Mouse (Mus musculus) embryonic facial prominence, embryonic 12.5 days (tissue): ENCODE measurements around the gene Ticam1. TPM values are rescaled to one million over a fixed set of nuclear protein-coding genes. Genes with fewer than 3 reads are reported as not detected.

Experiments
- ATAC-seq: fragments of 200-750 bp; cut with Nextera tagmentation; 2 replicates; pipeline ENCODE4 v1.8.0; 2017; ENCODE audit not compliant: insufficient number of reproducible peaks, insufficient read depth, low FRiP score, low TSS enrichment
- H3K27ac ChIP-seq: fragments of 300-500 bp; sonication (generic); 2 replicates; pipeline ENCODE4 v1.5.1; 2016; ENCODE audit warnings: mild to moderate bottlenecking
- H3K27me3 ChIP-seq: fragments of 300-500 bp; sonication (generic); 2 replicates; pipeline ENCODE4 v1.6.1; 2016; ENCODE audit warnings: mild to moderate bottlenecking, moderate library complexity
- H3K36me3 ChIP-seq: fragments of 300-500 bp; sonication (generic); 2 replicates; pipeline ENCODE4 v1.6.1; 2016; ENCODE audit warnings: mild to moderate bottlenecking
- H3K4me1 ChIP-seq: fragments of 300-500 bp; sonication (generic); 2 replicates; pipeline ENCODE4 v1.6.1; 2016
- H3K4me2 ChIP-seq: fragments of 300-500 bp; sonication (generic); replicated peaks from 2 replicates; pipeline ENCODE4 v1.6.1; 2016; ENCODE audit warnings: mild to moderate bottlenecking, moderate library complexity
- H3K4me3 ChIP-seq: fragments of 300-500 bp; sonication (generic); 2 replicates; pipeline ENCODE4 v1.5.1; 2016; ENCODE audit warnings: mild to moderate bottlenecking
- H3K9ac ChIP-seq: fragments of 300-500 bp; sonication (generic); 2 replicates; pipeline ENCODE4 v1.6.1; 2016; ENCODE audit warnings: mild to moderate bottlenecking, moderate library complexity
- H3K9me3 ChIP-seq: fragments of 300-500 bp; sonication (generic); 2 replicates; pipeline ENCODE4 v1.6.1; 2016; ENCODE audit warnings: mild to moderate bottlenecking, moderate library complexity
- whole genome bisulfite sequencing: fragments of 180-500 bp; shearing (Covaris S2); methylation state at CpG from one replicate; pipeline ENCODE4 v1.1.7; 2016; 5-methylcytosine and 5-hydroxymethylcytosine counted together
- microRNA counts: library from miRNA; unstranded; fragments of <30 nt; microRNA quantifications from one replicate; lab custom pipeline; 2017
- microRNA-seq: library from miRNA; unstranded; fragments of <30 nt; microRNA quantifications from one replicate; pipeline ENCODE4, GENCODE M21; 2017
- polyA plus RNA-seq: library from polyadenylated mRNA; unstranded; fragments of >200 nt; fragmentation: Nextera tagmentation; extraction: Ambion mirVana; gene quantifications from 2 replicates; pipeline ENCODE4 v1.2.1, GENCODE M21; 2016

Ticam1 gene
- polyA plus RNA-seq, 1 experiment from 2014 or later = 2.7 TPM

DNA sequence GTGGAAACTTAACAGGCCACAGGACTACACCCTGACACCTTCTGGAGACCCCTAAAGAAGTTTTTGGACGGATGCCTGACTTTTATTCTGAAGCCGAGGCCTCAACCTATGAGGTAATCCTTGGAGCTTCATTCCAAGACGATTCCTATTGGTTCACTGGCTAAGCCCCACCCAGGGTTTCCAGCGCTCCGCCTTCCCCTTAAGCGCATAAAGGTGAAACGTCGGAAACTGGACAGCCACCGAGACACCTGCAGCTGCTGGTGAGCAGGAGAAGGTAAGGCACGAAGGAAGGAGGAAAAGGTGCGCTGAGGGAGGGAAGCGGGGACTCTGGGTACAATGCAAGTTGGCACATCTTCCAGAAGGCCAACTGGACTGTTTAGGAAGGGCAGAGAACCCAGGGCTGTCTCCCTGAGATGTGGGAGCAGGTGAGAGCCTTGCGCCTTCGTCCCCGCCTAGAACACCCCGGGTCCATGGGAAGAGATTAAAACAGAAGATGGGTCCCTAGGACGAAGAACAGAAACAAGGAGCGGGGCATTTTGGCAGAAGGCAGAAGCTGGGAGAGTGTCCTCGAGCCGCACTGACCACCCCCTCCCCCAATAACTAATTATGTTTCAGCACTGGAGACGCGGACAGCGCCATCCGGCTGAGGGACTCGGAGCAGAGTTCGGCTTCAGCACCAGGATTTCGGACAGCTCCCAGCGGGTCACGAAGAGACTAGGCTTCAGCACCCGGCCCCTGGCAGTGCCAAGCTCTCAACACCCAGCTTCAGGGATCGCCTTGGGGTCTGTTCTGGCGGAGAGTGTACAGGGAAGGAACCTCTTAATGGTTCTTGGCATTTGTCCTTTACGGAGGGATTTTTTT, 34.8 kb downstream of the Ticam1 start:
- no peak for ATAC-seq
- 1% methylated on average over 33 of the region's 33 CpGs for WGBS
- Histone ChIP-seq H3K9me3 (no peaks in the 10 kb centered on the region), H3K36me3 (no peaks in the 10 kb centered on the region), H3K4me1 (no peaks in the 10 kb centered on the region), H3K27me3 (peaks cover 11% of the 10 kb centered on the region), H3K27ac (no peak overlapping the region), H3K4me3 (0 out of 2 replicates have a peak overlapping the region, but pooled peaks have one; percentile 4), H3K9ac (no peak overlapping the region), H3K4me2 (no peak overlapping the region; the same call in 1 of the 2 replicates)

- no peaks in the 10 kb centered on the region for H3K36me3 ChIP-seq
- H3K27me3 ChIP-seq = no peaks in the 10 kb centered on the region
- no peaks in the 10 kb centered on the region for H3K4me1 ChIP-seq
- no peak overlapping the region for H3K4me2 ChIP-seq
- WGBS = 3% methylated on average over 14 of the region's 14 CpGs
- no peaks in the 10 kb centered on the region for H3K9me3 ChIP-seq
- peak; percentile 65 for ATAC-seq
- H3K9ac ChIP-seq = no peak overlapping the region
- H3K4me3 ChIP-seq = no peak overlapping the region
- no peak overlapping the region for H3K27ac ChIP-seq
These were observed 42.6 kb downstream of the Ticam1 start for GRCm38 (mm10) chr17:56233818-56234469.

DNA sequence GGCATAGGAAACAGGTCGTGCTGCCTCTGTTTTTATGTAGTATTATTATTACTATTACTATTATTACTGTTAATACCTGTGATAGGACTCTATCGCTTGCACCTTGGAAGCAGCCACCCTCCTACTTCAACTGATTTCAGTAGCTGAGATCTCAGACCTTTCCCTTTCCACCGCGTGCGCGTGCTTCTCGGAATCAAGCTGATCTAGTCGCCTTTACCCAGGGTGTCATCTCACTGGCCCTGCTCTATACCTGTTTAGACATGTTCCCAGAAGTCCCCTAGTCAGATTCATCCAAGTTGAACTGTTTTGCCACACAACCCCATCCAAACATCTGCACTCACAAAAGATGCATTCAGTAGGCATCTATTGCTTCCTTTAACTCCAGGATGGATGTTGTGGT, 43.2 kb downstream of the Ticam1 start:
- Histone ChIP-seq H3K4me2 (no peak overlapping the region), H3K4me3 (no peak overlapping the region), H3K27ac (no peak overlapping the region), H3K36me3 (no peaks in the 10 kb centered on the region), H3K27me3 (no peaks in the 10 kb centered on the region), H3K4me1 (no peaks in the 10 kb centered on the region), H3K9me3 (no peaks in the 10 kb centered on the region), H3K9ac (no peak overlapping the region)
- WGBS = 53% methylated on average over 8 of the region's 8 CpGs
- no peak for ATAC-seq

GRCm38 (mm10) chr17:56229943-56230342, 46.6 kb downstream of the Ticam1 start:
- H3K9me3 ChIP-seq = no peaks in the 10 kb centered on the region
- H3K4me3 ChIP-seq = no peak overlapping the region
- H3K4me1 ChIP-seq = no peaks in the 10 kb centered on the region
- ATAC-seq = no peak
- H3K27me3 ChIP-seq = no peaks in the 10 kb centered on the region
- no peak overlapping the region for H3K4me2 ChIP-seq
- no peak overlapping the region for H3K27ac ChIP-seq
- no peak overlapping the region for H3K9ac ChIP-seq
- H3K36me3 ChIP-seq = no peaks in the 10 kb centered on the region
- WGBS = 63% methylated on average over 10 of the region's 10 CpGs

DNA sequence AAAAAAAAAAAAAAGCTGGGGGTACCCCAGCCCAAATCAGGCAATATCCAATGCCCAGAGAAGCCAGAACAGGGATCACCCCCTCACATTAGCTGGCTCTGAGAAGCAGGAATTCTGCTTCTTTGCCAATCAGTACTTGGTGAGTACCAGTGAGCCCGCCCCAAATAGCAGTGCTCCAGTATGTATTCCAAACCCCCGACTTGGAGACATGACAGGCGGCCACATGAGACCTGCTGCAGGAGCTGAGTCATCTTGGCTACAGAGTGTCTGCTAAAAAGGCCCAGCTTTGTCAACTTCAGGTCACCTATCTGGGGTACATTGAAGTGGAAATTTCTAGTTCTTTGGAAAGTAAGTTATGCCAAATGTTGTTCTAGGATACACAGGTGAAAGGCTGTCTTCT, 50.0 kb downstream of the Ticam1 start:
- Histone ChIP-seq H3K9me3 (no peaks in the 10 kb centered on the region), H3K9ac (no peak overlapping the region), H3K36me3 (no peaks in the 10 kb centered on the region), H3K4me3 (no peak overlapping the region), H3K4me1 (no peaks in the 10 kb centered on the region), H3K27ac (no peak overlapping the region), H3K4me2 (no peak overlapping the region), H3K27me3 (no peaks in the 10 kb centered on the region)
- WGBS = 76% methylated on average over 3 of the region's 3 CpGs
- no peak for ATAC-seq

- Histone ChIP-seq H3K4me1 (no peaks in the 10 kb centered on the region), H3K27ac (no peak overlapping the region), H3K9ac (no peak overlapping the region), H3K9me3 (no peaks in the 10 kb centered on the region), H3K36me3 (no peaks in the 10 kb centered on the region), H3K4me2 (no peak overlapping the region), H3K27me3 (no peaks in the 10 kb centered on the region), H3K4me3 (no peak overlapping the region)
- 52% methylated on average over 1 of the region's 1 CpGs for WGBS
- ATAC-seq = no peak
These were observed 51.7 kb downstream of the Ticam1 start for GRCm38 (mm10) chr17:56224916-56225315.

DNA sequence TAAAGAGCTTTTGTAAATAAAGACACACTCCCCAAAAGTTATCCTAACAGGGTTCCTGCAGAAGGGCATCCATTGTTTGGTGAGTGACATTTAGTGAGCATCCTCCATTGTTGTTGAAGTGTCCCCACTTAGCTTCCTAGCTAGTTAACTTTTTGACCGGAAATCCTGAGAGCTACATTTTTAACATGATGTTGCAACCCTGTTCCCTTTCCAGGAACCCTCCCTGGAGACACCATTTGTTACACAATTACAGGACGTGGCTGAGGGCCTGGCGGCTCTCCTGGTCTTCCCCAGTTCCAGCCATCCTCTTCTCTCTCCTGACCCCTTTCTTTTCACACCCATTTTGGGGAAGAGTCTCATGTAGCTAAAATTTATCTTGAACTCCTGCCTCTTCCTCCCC, 56.8 kb downstream of the Ticam1 start:
- no peak overlapping the region for H3K4me2 ChIP-seq

More for the DNA sequence above, 56.8 kb downstream of the Ticam1 start:
- WGBS = 51% methylated on average over 3 of the region's 3 CpGs
- Histone ChIP-seq H3K9me3 (no peaks in the 10 kb centered on the region), H3K27me3 (no peaks in the 10 kb centered on the region), H3K4me1 (peaks cover 13% of the 10 kb centered on the region), H3K9ac (no peak overlapping the region), H3K4me3 (0 out of 2 replicates have a peak overlapping the region, but pooled peaks have one; percentile 93), H3K36me3 (peaks cover 6% of the 10 kb centered on the region; the same call in 1 of the 2 replicates), H3K27ac (no peak overlapping the region)
- no peak for ATAC-seq

MicroRNAs within 50 kb of the gene (microRNA counts, 519-probe panel; counts per million panel counts)
- microRNA mmu-miR-7b (lab: Ali Mortazavi, UCI) = 460 counts per million, percentile 65 among the panel's probes with 10 or more counts

Small RNA genes lying within 50 kb of the gene (microRNA-seq; reads per million reads assigned to microRNA genes)
- 124 reads per million, percentile 54 among the genes with 10 or more reads in this experiment for gene Mir7b

Other genes starting within 250 kb of the Ticam1 start
- gene Sh3gl1, start 240.2 kb downstream of the Ticam1 start, polyA plus RNA-seq = 173 and 175 TPM in 2 replicates
- gene Chaf1a, start 236.3 kb downstream of the Ticam1 start, polyA plus RNA-seq = 44.5 and 45.8 TPM in 2 replicates
- gene Ubxn6, start 201.8 kb downstream of the Ticam1 start, polyA plus RNA-seq = 49.0 and 52.7 TPM in 2 replicates
- gene Hdgfl2, start 197.2 kb downstream of the Ticam1 start, polyA plus RNA-seq = 173 and 179 TPM in 2 replicates
- gene Plin4, start 167.0 kb downstream of the Ticam1 start, polyA plus RNA-seq = 0.08 and 0.10 TPM in 2 replicates
- gene Plin5, start 159.2 kb downstream of the Ticam1 start, polyA plus RNA-seq = 0.15 and 0.29 TPM in 2 replicates
- 0.15 and 0.23 TPM in 2 replicates for gene Lrg1, start 154.8 kb downstream of the Ticam1 start, polyA plus RNA-seq
- gene Sema6b, start 136.4 kb downstream of the Ticam1 start, polyA plus RNA-seq = 4.3 and 4.6 TPM in 2 replicates
- 12.4 and 13.0 TPM in 2 replicates for gene Tnfaip8l1, start 114.3 kb downstream of the Ticam1 start, polyA plus RNA-seq
- gene Mydgf, start 92.9 kb downstream of the Ticam1 start, polyA plus RNA-seq = 71.0 and 76.2 TPM in 2 replicates
- 41.4 and 43.4 TPM in 2 replicates for gene Dpp9, start 57.9 kb downstream of the Ticam1 start, polyA plus RNA-seq
- gene Fem1a, start 20.0 kb downstream of the Ticam1 start, polyA plus RNA-seq = 15.3 and 15.5 TPM in 2 replicates
- 56.6 and 67.4 TPM in 2 replicates for gene Plin3, start 16.1 kb upstream of the Ticam1 start, polyA plus RNA-seq
- not detected in 2 replicates for gene Arrdc5, start 23.5 kb upstream of the Ticam1 start, polyA plus RNA-seq
- 157 and 160 TPM in 2 replicates for gene Uhrf1, start 26.5 kb upstream of the Ticam1 start, polyA plus RNA-seq
- 54.6 and 58.8 TPM in 2 replicates for gene Kdm4b, start 49.3 kb upstream of the Ticam1 start, polyA plus RNA-seq
- gene Ptprs, start 199.7 kb upstream of the Ticam1 start, polyA plus RNA-seq = 158 and 167 TPM in 2 replicates
- not detected in 2 replicates for gene Znrf4, start 235.6 kb upstream of the Ticam1 start, polyA plus RNA-seq